Mouse (Mus musculus) layer of hippocampus, adult 8-10 months (tissue): ENCODE measurements at regions not wholly inside any gene's neighbourhood (a gene's known extent, or its start where the extent isn't known, plus 50 kb on each side); places are given as distances from the start of the nearest gene placed in this dataset.
A peak's percentile ranks its signal among the peaks of the same experiment; 100 is the strongest.

Source experiments
- DNase-seq, 2 experiments: peaks; one replicate each; pipeline ENCODE4 v3.0.0; 2022; ENCODE audit warnings: low spot score in 2 of 2

- DNase-seq: no peak
Observed at GRCm38 (mm10) chr1:90268131-90268691, 64.4 kb downstream of the Ackr3 start.

- no peak for DNase-seq
Observed at GRCm38 (mm10) chr1:90268951-90269350, 65.2 kb downstream of the Ackr3 start.

- no peak for DNase-seq
Observed at GRCm38 (mm10) chr1:90269836-90270235, 66.1 kb downstream of the Ackr3 start.

- DNase-seq: no peak
Observed at GRCm38 (mm10) chr1:90271326-90271725, 67.5 kb downstream of the Ackr3 start.

GRCm38 (mm10) chr1:90272411-90272810 is 68.6 kb downstream of the Ackr3 start:
- DNase-seq: no peak

GRCm38 (mm10) chr1:90272830-90273628 is 69.2 kb downstream of the Ackr3 start:
- no peak for DNase-seq

GRCm38 (mm10) chr1:90273629-90273928 is 69.8 kb downstream of the Ackr3 start:
- no peak for DNase-seq

GRCm38 (mm10) chr1:90274968-90275651 is 71.3 kb downstream of the Ackr3 start:
- DNase-seq: no peak

- peak; percentile 51 to 60 for DNase-seq
Observed at GRCm38 (mm10) chr1:90275786-90276520, 72.2 kb downstream of the Ackr3 start.

GRCm38 (mm10) chr1:90277486-90278255 is 73.9 kb downstream of the Ackr3 start:
- DNase-seq: no peak

- no peak for DNase-seq
Observed at GRCm38 (mm10) chr1:90279066-90279839, 75.5 kb downstream of the Ackr3 start.

- DNase-seq: no peak
Observed at GRCm38 (mm10) chr1:90280227-90280626, 76.4 kb downstream of the Ackr3 start.

- no peak for DNase-seq
Observed at GRCm38 (mm10) chr1:90281255-90281654, 77.5 kb downstream of the Ackr3 start.

GRCm38 (mm10) chr1:90281956-90282355 is 78.2 kb downstream of the Ackr3 start:
- no peak for DNase-seq

- DNase-seq: no peak
Observed at GRCm38 (mm10) chr1:90282367-90282766, 78.6 kb downstream of the Ackr3 start.

- DNase-seq: no peak
Observed at GRCm38 (mm10) chr1:90283176-90283775, 79.5 kb downstream of the Ackr3 start.

- no peak for DNase-seq
Observed at GRCm38 (mm10) chr1:90283912-90284636, 80.3 kb downstream of the Ackr3 start.

GRCm38 (mm10) chr1:90285318-90285717 is 81.5 kb downstream of the Ackr3 start:
- no peak for DNase-seq

GRCm38 (mm10) chr1:90287251-90287650 is 83.5 kb downstream of the Ackr3 start:
- DNase-seq: no peak
